Mouse (Mus musculus) lung, postnatal 0 days (tissue): ENCODE measurements at regions not wholly inside any gene's neighbourhood (a gene's known extent, or its start where the extent isn't known, plus 50 kb on each side); places are given as distances from the start of the nearest gene placed in this dataset.

Experiments
- CTCF ChIP-seq: IDR thresholded peaks from 2 replicates; pipeline ENCODE4 v1.5.1; 2016; ENCODE audit warnings: antibody characterized with exemption, mild to moderate bottlenecking
- EP300 ChIP-seq: IDR thresholded peaks from 2 replicates; pipeline ENCODE4 v1.6.1; 2016; ENCODE audit warnings: antibody characterized with exemption, mild to moderate bottlenecking, control low read depth

DNA sequence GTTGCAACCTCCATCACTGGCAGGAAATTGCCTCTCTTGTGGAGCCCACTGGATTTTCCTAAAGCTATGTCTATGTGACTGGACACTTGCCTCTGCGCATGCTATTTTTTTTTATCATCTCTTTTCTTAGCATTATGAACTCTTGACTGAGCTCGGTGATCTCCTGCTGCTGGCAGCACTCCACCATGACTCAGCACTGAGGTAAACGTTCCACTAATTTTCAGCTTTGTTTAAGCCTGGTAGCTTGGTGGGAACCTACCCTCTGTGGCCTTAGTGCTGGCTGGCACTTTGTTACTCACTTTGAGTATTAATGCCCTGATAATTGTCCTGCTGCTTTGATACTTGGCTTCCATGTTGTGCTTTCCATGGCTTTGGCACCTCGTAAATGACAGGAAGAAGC is 545.8 kb upstream of the Vstm2b start:
- no peak for TF ChIP-seq CTCF
- TF ChIP-seq EP300: no peak
